Mouse (Mus musculus) liver, embryonic 11.5 days (tissue): ENCODE results near the gene Cd300c2. TPM values are rescaled to one million over a fixed set of nuclear protein-coding genes. Genes with fewer than 3 reads are reported as not detected.

Experiments
- ATAC-seq: fragments of 200-750 bp; cut with Nextera tagmentation; replicated peaks from 2 replicates; pipeline ENCODE4 v1.8.0; 2017; ENCODE audit warnings: moderate number of reproducible peaks, mild to moderate bottlenecking, moderate TSS enrichment, moderate library complexity; ENCODE audit not compliant: low FRiP score
- DNase-seq: peaks from one replicate; pipeline ENCODE4 v3.0.0-alpha.2; 2017; ENCODE audit warnings: low spot score
- H3K27ac ChIP-seq: fragments of 300-500 bp; sonication (generic); 2 replicates; pipeline ENCODE4 v1.5.1; 2014; ENCODE audit warnings: mild to moderate bottlenecking, low read depth, low read length, control low read depth
- H3K27me3 ChIP-seq: fragments of 300-500 bp; sonication (generic); replicated peaks from 2 replicates; pipeline ENCODE4 v1.6.1; 2014; ENCODE audit warnings: low read length, mixed read lengths; ENCODE audit not compliant: control insufficient read depth, insufficient read depth
- H3K36me3 ChIP-seq: fragments of 300-500 bp; sonication (generic); 2 replicates; pipeline ENCODE4 v1.6.1; 2014; ENCODE audit warnings: mild to moderate bottlenecking, low read length, moderate library complexity, mixed read lengths; ENCODE audit not compliant: control insufficient read depth, insufficient read depth
- H3K4me1 ChIP-seq: fragments of 300-500 bp; sonication (generic); replicated peaks from 2 replicates; pipeline ENCODE4 v1.6.1; 2014; ENCODE audit warnings: low read length, mixed read lengths; ENCODE audit not compliant: control insufficient read depth, insufficient read depth
- H3K4me2 ChIP-seq: fragments of 300-500 bp; sonication (generic); 2 replicates; pipeline ENCODE4 v1.6.1; 2014; ENCODE audit warnings: mild to moderate bottlenecking, control low read depth, moderate library complexity
- H3K4me3 ChIP-seq: fragments of 300-500 bp; sonication (generic); 2 replicates; pipeline ENCODE4 v1.5.1; 2014; ENCODE audit warnings: low read depth, low read length, control low read depth
- H3K9ac ChIP-seq: fragments of 300-500 bp; sonication (generic); 2 replicates; pipeline ENCODE4 v1.6.1; 2014; ENCODE audit warnings: low read depth, low read length, control low read depth
- H3K9me3 ChIP-seq: fragments of 300-500 bp; sonication (generic); 2 replicates; pipeline ENCODE4 v1.6.1; 2016; ENCODE audit warnings: low read length, inconsistent platforms, mixed read lengths; ENCODE audit not compliant: control insufficient read depth
- WGBS: fragments of 180-500 bp; shearing (Covaris S2); extraction: QIAGEN DNeasy Blood & Tissue Kit; methylation state at CpG from one replicate; pipeline ENCODE4 v1.1.7; 2014; 5-methylcytosine and 5-hydroxymethylcytosine counted together
- polyA plus RNA-seq: library from polyadenylated mRNA; unstranded; fragments of >200 nt; fragmentation: Nextera tagmentation; extraction: Ambion mirVana; gene quantifications from 2 replicates; pipeline ENCODE4 v1.2.1, GENCODE M21; 2014

The Cd300c2 gene
- polyA plus RNA-seq, 1 experiment from 2014 or later = 4.4 TPM

- no peaks in the 10 kb centered on the region for H3K27me3 ChIP-seq
- no peak for ATAC-seq
- no peak overlapping the region for H3K9ac ChIP-seq
- 83% methylated on average over 10 of the region's 10 CpGs for WGBS
- DNase-seq = no peak
- no peak overlapping the region for H3K27ac ChIP-seq
- no peaks in the 10 kb centered on the region for H3K9me3 ChIP-seq
- H3K36me3 ChIP-seq = no peaks in the 10 kb centered on the region
- H3K4me3 ChIP-seq = no peak overlapping the region
- H3K4me2 ChIP-seq = no peak overlapping the region
- no peaks in the 10 kb centered on the region for H3K4me1 ChIP-seq
Observed at GRCm38 (mm10) chr11:114972726-114973125, 29.0 kb downstream of the Cd300c2 start.

DNA sequence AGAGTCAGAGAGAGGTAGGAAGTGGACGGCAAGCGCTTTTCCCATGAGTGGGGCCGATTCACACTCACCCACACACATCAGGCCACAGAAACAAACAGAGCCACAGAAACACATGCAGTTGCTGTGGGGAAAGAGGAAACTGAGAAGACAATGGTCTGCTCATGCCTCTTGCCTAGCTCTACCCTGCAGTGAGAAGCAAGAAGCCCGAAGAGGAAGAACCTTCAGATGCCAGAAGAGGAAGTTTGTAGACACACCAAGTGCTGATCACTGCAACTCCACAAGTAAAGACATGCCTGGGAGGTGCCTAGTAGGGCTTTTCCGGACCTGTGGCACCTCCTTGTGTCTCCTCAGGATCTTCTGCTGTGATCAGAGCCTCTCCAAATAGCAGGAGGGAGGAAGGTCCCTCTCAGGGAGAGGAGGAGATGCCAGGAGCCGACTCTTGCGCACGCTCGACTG lies 32.9 kb downstream of the Cd300c2 start, which contains the start of gene Cd300c:
TSS of gene Cd300c (minus strand) at position 406 of the 456 bp plus-strand sequence.
- no peaks in the 10 kb centered on the region for H3K9me3 ChIP-seq
- H3K27ac ChIP-seq = no peak within 1 kb of the TSS; the same call in 1 of the 2 replicates
- WGBS = 70% methylated on average over 9 of the region's 9 CpGs
- DNase-seq (no peak), ATAC-seq (no peak)
- no peak within 1 kb of the TSS for H3K4me3 ChIP-seq
- H3K27me3 ChIP-seq = no peaks in the 10 kb centered on the region
- H3K36me3 ChIP-seq = no peaks in the 10 kb centered on the region
- H3K9ac ChIP-seq = no peak within 1 kb of the TSS
- no peaks in the 10 kb centered on the region for H3K4me1 ChIP-seq
- no peak within 1 kb of the TSS for H3K4me2 ChIP-seq

GRCm38 (mm10) chr11:114965182-114965828 lies 36.4 kb downstream of the Cd300c2 start:
- Histone ChIP-seq H3K4me3 (no peak overlapping the region), H3K27me3 (no peaks in the 10 kb centered on the region), H3K9me3 (no peaks in the 10 kb centered on the region), H3K27ac (no peak overlapping the region), H3K9ac (no peak overlapping the region), H3K4me2 (no peak overlapping the region), H3K36me3 (no peaks in the 10 kb centered on the region), H3K4me1 (no peaks in the 10 kb centered on the region)
- 35% methylated on average over 3 of the region's 3 CpGs for WGBS
- DNase-seq (no peak), ATAC-seq (0 out of 2 replicates have a peak, but pooled peaks have one; percentile 31)

DNA sequence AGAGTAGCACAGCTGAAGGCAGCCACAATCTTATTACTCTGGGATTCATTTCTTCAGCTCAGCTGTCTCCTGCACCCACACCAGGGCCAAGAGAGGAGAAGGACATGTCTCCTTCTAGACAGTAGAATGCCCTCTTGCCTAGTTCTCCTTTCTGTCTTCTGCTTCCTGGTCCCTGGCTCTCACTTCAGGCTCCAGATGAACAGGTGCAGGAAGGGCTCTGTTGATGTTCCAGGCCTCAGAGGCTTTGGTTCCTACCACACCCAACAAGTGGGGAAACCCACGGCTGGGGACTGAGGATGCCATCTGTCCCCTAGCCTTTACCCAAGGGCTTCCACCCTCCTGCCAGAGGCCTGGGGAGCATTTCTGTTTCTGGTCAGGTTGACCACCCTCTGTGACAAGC lies 41.3 kb downstream of the Cd300c2 start:
- Histone ChIP-seq H3K4me1 (no peaks in the 10 kb centered on the region), H3K27me3 (no peaks in the 10 kb centered on the region), H3K4me2 (no peak overlapping the region), H3K9me3 (no peaks in the 10 kb centered on the region), H3K4me3 (no peak overlapping the region), H3K9ac (no peak overlapping the region), H3K27ac (no peak overlapping the region), H3K36me3 (no peaks in the 10 kb centered on the region)
- 50% methylated on average over 1 of the region's 1 CpGs for WGBS
- ATAC-seq (no peak), DNase-seq (no peak)

Other genes with a start within 250 kb of the Cd300c2 start
- 0.16 TPM in 1 of 2 replicates, not detected in the other for gene Kif19a, start 236.5 kb downstream of the Cd300c2 start, polyA plus RNA-seq
- 0.10 and 0.43 TPM in 2 replicates for gene Btbd17, start 205.9 kb downstream of the Cd300c2 start, polyA plus RNA-seq
- not detected in 2 replicates for gene Gpr142, start 203.0 kb downstream of the Cd300c2 start, polyA plus RNA-seq
- gene Gprc5c, start 150.7 kb downstream of the Cd300c2 start, polyA plus RNA-seq = 20.2 and 21.6 TPM in 2 replicates
- gene Cd300a, start 111.8 kb downstream of the Cd300c2 start, polyA plus RNA-seq = 4.1 and 5.4 TPM in 2 replicates
- 0.49 and 0.55 TPM in 2 replicates for gene Cd300lb, start 67.5 kb downstream of the Cd300c2 start, polyA plus RNA-seq
- not detected in 2 replicates for gene Cd300c, start 32.7 kb downstream of the Cd300c2 start, polyA plus RNA-seq
- 0.45 and 0.95 TPM in 2 replicates for gene Cd300ld, start 12.0 kb downstream of the Cd300c2 start, polyA plus RNA-seq
- gene Cd300ld2, start 14.3 kb upstream of the Cd300c2 start, polyA plus RNA-seq = not detected in 2 replicates
- not detected in 2 replicates for gene Cd300ld4, start 25.1 kb upstream of the Cd300c2 start, polyA plus RNA-seq
- gene Cd300ld5, start 35.9 kb upstream of the Cd300c2 start, polyA plus RNA-seq = not detected in 2 replicates
- gene Cd300ld3, start 46.5 kb upstream of the Cd300c2 start, polyA plus RNA-seq = not detected in 2 replicates
- 0.33 and 0.56 TPM in 2 replicates for gene Cd300e, start 60.3 kb upstream of the Cd300c2 start, polyA plus RNA-seq
- gene Rab37, start 89.6 kb upstream of the Cd300c2 start, polyA plus RNA-seq = 6.3 and 7.9 TPM in 2 replicates
- 0.63 and 0.86 TPM in 2 replicates for gene Cd300lf, start 132.1 kb upstream of the Cd300c2 start, polyA plus RNA-seq
- 117 and 121 TPM in 2 replicates for gene Slc9a3r1, start 161.5 kb upstream of the Cd300c2 start, polyA plus RNA-seq
- 10.8 and 13.1 TPM in 2 replicates for gene Tmem104, start 185.6 kb upstream of the Cd300c2 start, polyA plus RNA-seq
- 17.0 and 20.1 TPM in 2 replicates for gene Nat9, start 186.0 kb upstream of the Cd300c2 start, polyA plus RNA-seq